Mouse (Mus musculus): ENCODE measurements around the gene Fjx1.

Gene Fjx1

GRCm38 (mm10) chr2:102451671-102452549 lies at the start of gene Fjx1:
Fjx1 (minus strand) TSS chr2:102452499.
- DNase-seq (ENCODE audit: low spot score) = no peak

GRCm38 (mm10) chr2:102500001-102500689 lies 47.8 kb upstream of the Fjx1 start:
- no peak for DNase-seq (ENCODE audit: low spot score)

GRCm38 (mm10) chr2:102480738-102481137 lies 28.4 kb upstream of the Fjx1 start:
- DNase-seq (ENCODE audit: low spot score) = no peak

- no peak for DNase-seq (ENCODE audit: low spot score)
Measured at GRCm38 (mm10) chr2:102476101-102476500, 23.8 kb upstream of the Fjx1 start.

GRCm38 (mm10) chr2:102468645-102469044 lies 16.3 kb upstream of the Fjx1 start:
- DNase-seq (ENCODE audit: low spot score) = no peak

GRCm38 (mm10) chr2:102464342-102464732 lies 12.0 kb upstream of the Fjx1 start:
- no peak for DNase-seq (ENCODE audit: low spot score)

- no peak for DNase-seq (ENCODE audit: low spot score)
Measured at GRCm38 (mm10) chr2:102463587-102464341, 11.5 kb upstream of the Fjx1 start.

- DNase-seq (ENCODE audit: low spot score) = no peak
Measured at GRCm38 (mm10) chr2:102461491-102461890, 9.2 kb upstream of the Fjx1 start.

- no peak for DNase-seq (ENCODE audit: low spot score)
Measured at GRCm38 (mm10) chr2:102455126-102455525, 2.8 kb upstream of the Fjx1 start.

GRCm38 (mm10) chr2:102453447-102453846 lies 1.1 kb upstream of the Fjx1 start:
- DNase-seq (ENCODE audit: low spot score) = no peak

GRCm38 (mm10) chr2:102450761-102451670 lies 1.3 kb downstream of the Fjx1 start:
- DNase-seq (ENCODE audit: low spot score) = peak; percentile 4

- no peak for DNase-seq (ENCODE audit: low spot score)
Measured at GRCm38 (mm10) chr2:102450248-102450760, 2.0 kb downstream of the Fjx1 start.

- DNase-seq (ENCODE audit: low spot score) = no peak
Measured at GRCm38 (mm10) chr2:102449630-102450247, 2.6 kb downstream of the Fjx1 start.

- no peak for DNase-seq (ENCODE audit: low spot score)
Measured at GRCm38 (mm10) chr2:102449056-102449455, 3.2 kb downstream of the Fjx1 start.

- DNase-seq (ENCODE audit: low spot score) = no peak
Measured at GRCm38 (mm10) chr2:102447831-102448230, 4.5 kb downstream of the Fjx1 start.

- DNase-seq (ENCODE audit: low spot score) = no peak
Measured at GRCm38 (mm10) chr2:102446851-102447250, 5.4 kb downstream of the Fjx1 start.

- DNase-seq (ENCODE audit: low spot score) = no peak
Measured at GRCm38 (mm10) chr2:102437357-102438030, 14.8 kb downstream of the Fjx1 start.

- DNase-seq (ENCODE audit: low spot score) = no peak
Measured at GRCm38 (mm10) chr2:102433879-102434278, 18.4 kb downstream of the Fjx1 start.

GRCm38 (mm10) chr2:102431084-102431483 lies 21.2 kb downstream of the Fjx1 start:
- DNase-seq (ENCODE audit: low spot score) = no peak

- no peak for DNase-seq (ENCODE audit: low spot score)
Measured at GRCm38 (mm10) chr2:102427974-102428373, 24.3 kb downstream of the Fjx1 start.
